Mouse (Mus musculus): ENCODE measurements at regions not wholly inside any gene's neighbourhood (a gene's known extent, or its start where the extent isn't known, plus 50 kb on each side); places are given as distances from the start of the nearest gene placed in this dataset.

- TF ChIP-seq CTCF (IDR thresholded peaks at IDR 0.05; ENCODE audit: borderline replicate concordance, insufficient read depth, low read length) = no peak
- TF ChIP-seq POLR2A (IDR thresholded peaks at IDR 0.05; ENCODE audit: low read depth, low read length) = no peak
- H3K27ac ChIP-seq (ENCODE audit: insufficient read depth, low read length) = no peak overlapping the region
- H3K4me1 ChIP-seq (ENCODE audit: control insufficient read depth, insufficient read depth, low read length) = no peaks in the 10 kb centered on the region
- H3K4me3 ChIP-seq (ENCODE audit: insufficient read depth, low read length) = no peak overlapping the region
Measured at GRCm38 (mm10) chr12:56241735-56242134, 104.0 kb downstream of the Mbip start.

GRCm38 (mm10) chr12:56240206-56240605, 105.5 kb downstream of the Mbip start:
- Histone ChIP-seq H3K27ac (ENCODE audit: insufficient read depth, low read length) (no peak overlapping the region), H3K4me1 (ENCODE audit: control insufficient read depth, insufficient read depth, low read length) (no peaks in the 10 kb centered on the region), H3K4me3 (ENCODE audit: insufficient read depth, low read length) (no peak overlapping the region)
- TF ChIP-seq CTCF (IDR thresholded peaks at IDR 0.05; ENCODE audit: borderline replicate concordance, insufficient read depth, low read length) (no peak), POLR2A (IDR thresholded peaks at IDR 0.05; ENCODE audit: low read depth, low read length) (no peak)

GRCm38 (mm10) chr12:56234571-56234970, 111.1 kb downstream of the Mbip start:
- TF ChIP-seq POLR2A (IDR thresholded peaks at IDR 0.05; ENCODE audit: low read depth, low read length) = no peak
- no peak for TF ChIP-seq CTCF (IDR thresholded peaks at IDR 0.05; ENCODE audit: borderline replicate concordance, insufficient read depth, low read length)
- Histone ChIP-seq H3K4me3 (ENCODE audit: insufficient read depth, low read length) (no peak overlapping the region), H3K27ac (ENCODE audit: insufficient read depth, low read length) (no peak overlapping the region), H3K4me1 (ENCODE audit: control insufficient read depth, insufficient read depth, low read length) (no peaks in the 10 kb centered on the region)

GRCm38 (mm10) chr12:56233209-56233608, 112.5 kb downstream of the Mbip start:
- TF ChIP-seq POLR2A (IDR thresholded peaks at IDR 0.05; ENCODE audit: low read depth, low read length) (no peak), CTCF (IDR thresholded peaks at IDR 0.05; ENCODE audit: borderline replicate concordance, insufficient read depth, low read length) (no peak)

GRCm38 (mm10) chr12:56224142-56224895, 121.4 kb downstream of the Mbip start:
- Histone ChIP-seq H3K27ac (ENCODE audit: insufficient read depth, low read length) (no peak overlapping the region), H3K4me3 (ENCODE audit: insufficient read depth, low read length) (no peak overlapping the region), H3K4me1 (ENCODE audit: control insufficient read depth, insufficient read depth, low read length) (no peaks in the 10 kb centered on the region)
- no peak for TF ChIP-seq POLR2A (IDR thresholded peaks at IDR 0.05; ENCODE audit: low read depth, low read length)
- TF ChIP-seq CTCF (IDR thresholded peaks at IDR 0.05; ENCODE audit: borderline replicate concordance, insufficient read depth, low read length) = no peak

More at GRCm38 (mm10) chr12:56233209-56233608, 112.5 kb downstream of the Mbip start:
- Histone ChIP-seq H3K27ac (ENCODE audit: insufficient read depth, low read length) (no peak overlapping the region), H3K4me1 (ENCODE audit: control insufficient read depth, insufficient read depth, low read length) (no peaks in the 10 kb centered on the region), H3K4me3 (ENCODE audit: insufficient read depth, low read length) (no peak overlapping the region)

- TF ChIP-seq POLR2A (IDR thresholded peaks at IDR 0.05; ENCODE audit: low read depth, low read length) = no peak
- no peak for TF ChIP-seq CTCF (IDR thresholded peaks at IDR 0.05; ENCODE audit: borderline replicate concordance, insufficient read depth, low read length)
Measured at GRCm38 (mm10) chr12:56193524-56193923, 152.2 kb downstream of the Mbip start.

GRCm38 (mm10) chr12:56189562-56189961, 156.1 kb downstream of the Mbip start:
- Histone ChIP-seq H3K4me3 (ENCODE audit: insufficient read depth, low read length) (no peak overlapping the region), H3K4me1 (ENCODE audit: control insufficient read depth, insufficient read depth, low read length) (no peaks in the 10 kb centered on the region), H3K27ac (ENCODE audit: insufficient read depth, low read length) (no peak overlapping the region)
- TF ChIP-seq CTCF (IDR thresholded peaks at IDR 0.05; ENCODE audit: borderline replicate concordance, insufficient read depth, low read length) = no peak
- no peak for TF ChIP-seq POLR2A (IDR thresholded peaks at IDR 0.05; ENCODE audit: low read depth, low read length)

More at GRCm38 (mm10) chr12:56193524-56193923, 152.2 kb downstream of the Mbip start:
- H3K4me1 ChIP-seq (ENCODE audit: control insufficient read depth, insufficient read depth, low read length) = no peaks in the 10 kb centered on the region
- H3K27ac ChIP-seq (ENCODE audit: insufficient read depth, low read length) = no peak overlapping the region
- no peak overlapping the region for H3K4me3 ChIP-seq (ENCODE audit: insufficient read depth, low read length)

- Histone ChIP-seq H3K27ac (ENCODE audit: insufficient read depth, low read length) (no peak overlapping the region), H3K4me3 (ENCODE audit: insufficient read depth, low read length) (no peak overlapping the region), H3K4me1 (ENCODE audit: control insufficient read depth, insufficient read depth, low read length) (no peaks in the 10 kb centered on the region)
- TF ChIP-seq CTCF (IDR thresholded peaks at IDR 0.05; ENCODE audit: borderline replicate concordance, insufficient read depth, low read length) (no peak), POLR2A (IDR thresholded peaks at IDR 0.05; ENCODE audit: low read depth, low read length) (no peak)
Measured at GRCm38 (mm10) chr12:56160736-56161135, 185.0 kb downstream of the Mbip start.

GRCm38 (mm10) chr12:56144359-56144758, 201.3 kb downstream of the Mbip start:
- H3K4me1 ChIP-seq (ENCODE audit: control insufficient read depth, insufficient read depth, low read length) = no peaks in the 10 kb centered on the region
- TF ChIP-seq CTCF (IDR thresholded peaks at IDR 0.05; ENCODE audit: borderline replicate concordance, insufficient read depth, low read length) = no peak
- TF ChIP-seq POLR2A (IDR thresholded peaks at IDR 0.05; ENCODE audit: low read depth, low read length) = no peak
- no peak overlapping the region for H3K27ac ChIP-seq (ENCODE audit: insufficient read depth, low read length)
- no peak overlapping the region for H3K4me3 ChIP-seq (ENCODE audit: insufficient read depth, low read length)

- Histone ChIP-seq H3K4me1 (ENCODE audit: control insufficient read depth, insufficient read depth, low read length) (no peaks in the 10 kb centered on the region), H3K27ac (ENCODE audit: insufficient read depth, low read length) (no peak overlapping the region), H3K4me3 (ENCODE audit: insufficient read depth, low read length) (no peak overlapping the region)
- TF ChIP-seq POLR2A (IDR thresholded peaks at IDR 0.05; ENCODE audit: low read depth, low read length) = no peak
- TF ChIP-seq CTCF (IDR thresholded peaks at IDR 0.05; ENCODE audit: borderline replicate concordance, insufficient read depth, low read length) = no peak
Measured at GRCm38 (mm10) chr12:56143789-56144188, 201.9 kb downstream of the Mbip start.

All from embryonic fibroblast, embryonic 13.5 days (primary cell).